Mouse (Mus musculus): ENCODE measurements at regions not wholly inside any gene's neighbourhood (a gene's known extent, or its start where the extent isn't known, plus 50 kb on each side); places are given as distances from the start of the nearest gene placed in this dataset.

DNA sequence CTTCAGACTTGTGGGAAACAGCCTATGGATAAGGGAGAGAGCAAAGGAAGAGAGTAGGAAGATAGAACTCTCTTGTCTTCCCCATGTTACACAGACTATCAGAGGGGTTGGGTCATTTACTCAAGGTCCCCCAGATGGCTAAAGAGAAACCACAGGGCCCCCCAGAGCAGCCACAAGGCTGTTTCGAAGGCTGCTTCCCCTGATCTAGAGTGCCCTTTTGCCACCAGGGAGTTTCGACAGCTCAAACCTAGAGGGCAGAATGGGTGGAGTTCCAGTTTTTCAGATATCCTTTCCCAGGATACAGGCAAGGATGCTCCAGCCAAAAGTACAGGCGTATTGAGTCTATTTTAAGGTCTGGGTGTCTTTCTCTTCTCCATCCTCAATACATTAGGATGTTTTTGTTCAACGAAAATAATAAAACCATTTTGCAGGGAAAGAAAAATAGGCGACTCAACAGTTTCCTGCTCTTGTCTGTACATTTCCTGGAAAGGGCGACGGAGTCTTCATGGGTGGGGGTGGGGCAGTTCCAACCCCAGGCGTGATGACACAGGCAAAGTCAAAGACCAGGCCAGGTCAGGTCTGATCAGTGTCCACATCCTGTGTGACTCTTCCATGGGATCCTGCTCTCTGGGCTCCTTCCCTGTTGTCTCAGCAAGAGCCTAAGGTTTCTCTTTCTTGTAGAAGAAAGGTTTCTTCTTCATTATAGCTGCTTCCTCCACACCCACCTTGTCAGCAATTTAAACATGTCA, 96.9 kb upstream of the Mgme1 start:
- Histone ChIP-seq H3K27me3 (no peaks in the 10 kb centered on the region), H3K4me3 (no peak overlapping the region), H3K4me1 (peaks cover 21% of the 10 kb centered on the region), H3K4me2 (no peak overlapping the region), H3K9ac (no peak overlapping the region), H3K27ac (no peak overlapping the region), H3K9me3 (no peaks in the 10 kb centered on the region), H3K36me3 (no peaks in the 10 kb centered on the region)
- ATAC-seq (ENCODE audit: insufficient number of reproducible peaks, insufficient read depth, low FRiP score, low TSS enrichment, low read depth): no peak
- 82% methylated on average over 8 of the region's 8 CpGs for WGBS

DNA sequence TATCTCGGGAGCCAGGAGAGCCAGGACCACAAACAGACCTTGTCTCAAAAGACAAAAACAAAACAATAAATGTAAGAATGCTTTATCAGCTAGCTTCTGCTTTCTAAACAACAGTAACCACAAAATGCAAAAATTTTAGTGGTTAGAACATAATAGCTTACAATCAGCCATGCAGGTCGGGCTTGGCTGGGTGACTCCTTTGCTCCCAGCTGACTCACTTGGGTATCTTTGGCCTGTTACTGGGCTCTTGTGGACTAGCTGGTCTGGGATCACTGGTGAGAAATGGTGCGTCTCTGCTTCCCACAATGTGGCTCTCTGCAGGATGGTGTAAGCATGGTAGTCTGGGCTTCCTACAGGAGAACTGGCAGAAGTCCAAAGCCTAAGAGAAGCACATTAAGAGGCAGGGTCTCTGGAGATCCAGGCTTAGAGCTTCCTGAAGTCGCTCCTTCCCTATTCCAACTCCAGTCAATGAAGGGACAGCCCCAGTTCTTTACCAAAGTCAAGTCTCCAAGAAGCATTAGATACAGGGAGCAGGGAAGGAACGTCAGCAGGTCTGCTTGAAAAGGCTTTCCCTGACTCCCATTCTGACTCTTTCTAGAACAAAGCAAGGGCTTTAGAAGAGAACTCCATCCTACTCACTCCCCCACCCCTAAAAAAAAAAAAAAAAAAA, 96.0 kb upstream of the Mgme1 start:
- H3K27me3 ChIP-seq: no peaks in the 10 kb centered on the region

DNA sequence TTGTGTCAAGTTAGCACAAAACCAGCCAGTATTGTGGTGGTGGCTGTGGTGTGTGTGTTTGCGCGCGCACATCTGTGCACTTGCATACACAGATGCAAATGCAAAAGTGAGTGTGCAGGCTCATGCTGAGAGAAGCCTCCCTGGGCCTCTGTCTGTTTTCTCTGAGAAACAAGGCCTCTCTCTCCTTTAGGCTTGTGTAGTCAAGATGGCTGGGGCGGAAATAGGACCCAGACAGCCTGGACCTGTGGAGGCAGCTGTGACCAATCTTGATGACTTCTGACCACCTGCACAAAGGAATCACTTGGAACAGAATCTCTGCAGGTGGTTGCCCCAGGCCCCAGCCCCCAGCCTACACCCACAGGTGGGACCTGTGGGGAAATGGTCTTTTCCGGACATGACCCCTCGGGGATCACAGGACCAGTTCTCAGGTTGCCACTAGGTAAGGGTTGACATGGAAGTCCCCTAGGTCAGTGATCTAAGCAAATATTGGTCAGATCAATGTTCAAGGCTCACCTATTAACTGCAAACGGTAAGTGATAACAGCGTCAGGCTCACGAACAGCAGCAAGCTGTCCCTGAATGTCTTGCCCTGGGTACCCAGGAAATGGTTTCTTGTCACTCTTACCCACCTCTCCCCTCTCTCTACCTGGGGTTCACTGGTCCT, 93.8 kb upstream of the Mgme1 start:
- ATAC-seq (ENCODE audit: insufficient number of reproducible peaks, insufficient read depth, low FRiP score, low TSS enrichment, low read depth): no peak
- no peaks in the 10 kb centered on the region for H3K36me3 ChIP-seq
- 89% methylated on average over 9 of the region's 9 CpGs for WGBS

More for the DNA sequence above, 96.0 kb upstream of the Mgme1 start:
- peaks cover 17% of the 10 kb centered on the region for H3K4me1 ChIP-seq
- 78% methylated on average over 5 of the region's 5 CpGs for WGBS
- no peaks in the 10 kb centered on the region for H3K36me3 ChIP-seq
- H3K27ac ChIP-seq: no peak overlapping the region
- no peaks in the 10 kb centered on the region for H3K9me3 ChIP-seq
- H3K4me2 ChIP-seq: no peak overlapping the region
- no peak for ATAC-seq (ENCODE audit: insufficient number of reproducible peaks, insufficient read depth, low FRiP score, low TSS enrichment, low read depth)
- H3K9ac ChIP-seq: no peak overlapping the region
- no peak overlapping the region for H3K4me3 ChIP-seq

GRCm38 (mm10) chr2:144177268-144177667, 93.2 kb upstream of the Mgme1 start:
- H3K4me2 ChIP-seq: no peak overlapping the region
- no peaks in the 10 kb centered on the region for H3K9me3 ChIP-seq
- no peak overlapping the region for H3K27ac ChIP-seq
- no peak overlapping the region for H3K4me3 ChIP-seq
- no peaks in the 10 kb centered on the region for H3K36me3 ChIP-seq
- peaks cover 12% of the 10 kb centered on the region; the same call in 1 of the 2 replicates for H3K4me1 ChIP-seq
- H3K9ac ChIP-seq: no peak overlapping the region
- 44% methylated on average over 6 of the region's 6 CpGs for WGBS
- 0 out of 2 replicates have a peak, but pooled peaks have one; percentile 39 for ATAC-seq (ENCODE audit: insufficient number of reproducible peaks, insufficient read depth, low FRiP score, low TSS enrichment, low read depth)
- no peaks in the 10 kb centered on the region for H3K27me3 ChIP-seq

More for the DNA sequence above, 93.8 kb upstream of the Mgme1 start:
- Histone ChIP-seq H3K9ac (no peak overlapping the region), H3K4me1 (peaks cover 12% of the 10 kb centered on the region; the same call in 1 of the 2 replicates), H3K4me2 (no peak overlapping the region), H3K27me3 (no peaks in the 10 kb centered on the region), H3K4me3 (no peak overlapping the region), H3K9me3 (no peaks in the 10 kb centered on the region), H3K27ac (no peak overlapping the region)

GRCm38 (mm10) chr2:144177920-144178319, 92.5 kb upstream of the Mgme1 start:
- 71% methylated on average over 6 of the region's 6 CpGs for WGBS
- ATAC-seq (ENCODE audit: insufficient number of reproducible peaks, insufficient read depth, low FRiP score, low TSS enrichment, low read depth): no peak
- no peaks in the 10 kb centered on the region for H3K9me3 ChIP-seq
- H3K9ac ChIP-seq: no peak overlapping the region
- H3K4me3 ChIP-seq: no peak overlapping the region
- H3K4me1 ChIP-seq: 0 out of 2 replicates have a peak, but pooled peaks cover 10% of the 10 kb centered on the region
- no peaks in the 10 kb centered on the region for H3K27me3 ChIP-seq
- no peak overlapping the region for H3K4me2 ChIP-seq
- H3K36me3 ChIP-seq: no peaks in the 10 kb centered on the region
- H3K27ac ChIP-seq: no peak overlapping the region

GRCm38 (mm10) chr2:144182108-144182507, 88.4 kb upstream of the Mgme1 start:
- H3K4me1 ChIP-seq: 0 out of 2 replicates have a peak, but pooled peaks cover 4% of the 10 kb centered on the region
- H3K27me3 ChIP-seq: no peaks in the 10 kb centered on the region
- no peak overlapping the region for H3K9ac ChIP-seq
- no peaks in the 10 kb centered on the region for H3K36me3 ChIP-seq
- no peaks in the 10 kb centered on the region for H3K9me3 ChIP-seq
- no peak overlapping the region for H3K27ac ChIP-seq
- H3K4me2 ChIP-seq: no peak overlapping the region
- ATAC-seq (ENCODE audit: insufficient number of reproducible peaks, insufficient read depth, low FRiP score, low TSS enrichment, low read depth): no peak
- H3K4me3 ChIP-seq: no peak overlapping the region
- 72% methylated on average over 5 of the region's 5 CpGs for WGBS

GRCm38 (mm10) chr2:144182542-144182941, 87.9 kb upstream of the Mgme1 start:
- H3K9ac ChIP-seq: no peak overlapping the region
- no peaks in the 10 kb centered on the region for H3K4me1 ChIP-seq
- H3K4me3 ChIP-seq: no peak overlapping the region
- H3K36me3 ChIP-seq: no peaks in the 10 kb centered on the region
- H3K27ac ChIP-seq: no peak overlapping the region
- no peak for ATAC-seq (ENCODE audit: insufficient number of reproducible peaks, insufficient read depth, low FRiP score, low TSS enrichment, low read depth)
- no peak overlapping the region for H3K4me2 ChIP-seq
- no peaks in the 10 kb centered on the region for H3K9me3 ChIP-seq
- WGBS: 78% methylated on average over 7 of the region's 7 CpGs
- H3K27me3 ChIP-seq: no peaks in the 10 kb centered on the region

DNA sequence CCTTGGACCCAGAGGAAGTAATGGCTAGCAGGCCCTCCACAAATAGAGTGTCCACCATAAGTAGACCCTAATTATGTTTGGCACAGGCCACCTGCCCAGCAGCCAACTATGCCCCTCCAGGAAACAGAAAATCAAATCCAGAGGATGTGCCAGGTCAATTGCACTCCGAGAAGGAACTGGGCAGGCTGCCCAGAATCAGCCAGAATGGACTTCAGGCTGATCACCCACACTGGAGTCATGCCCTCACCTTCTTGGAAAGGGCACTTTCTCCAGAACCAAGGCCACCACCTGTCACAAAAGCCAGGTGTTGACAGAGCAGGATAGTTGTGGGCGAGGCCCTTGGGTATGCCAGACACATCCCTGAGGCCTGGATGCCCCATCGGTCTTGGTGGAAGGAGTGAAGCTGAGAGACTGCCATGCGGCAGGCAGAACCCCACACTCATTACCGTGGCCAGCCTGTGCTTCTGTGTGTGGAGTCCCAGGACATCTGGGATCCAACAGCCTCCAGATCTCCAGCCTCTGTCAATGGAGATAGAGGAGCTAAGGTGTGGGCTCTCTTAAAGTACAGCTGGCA, 87.0 kb upstream of the Mgme1 start:
- Histone ChIP-seq H3K4me2 (no peak overlapping the region), H3K9me3 (no peaks in the 10 kb centered on the region), H3K27me3 (no peaks in the 10 kb centered on the region), H3K9ac (no peak overlapping the region), H3K36me3 (no peaks in the 10 kb centered on the region), H3K4me1 (peaks cover 9% of the 10 kb centered on the region), H3K4me3 (no peak overlapping the region), H3K27ac (no peak overlapping the region)
- ATAC-seq (ENCODE audit: insufficient number of reproducible peaks, insufficient read depth, low FRiP score, low TSS enrichment, low read depth): no peak
- WGBS: 75% methylated on average over 5 of the region's 5 CpGs

GRCm38 (mm10) chr2:144185175-144185574, 85.3 kb upstream of the Mgme1 start:
- Histone ChIP-seq H3K9me3 (no peaks in the 10 kb centered on the region), H3K4me3 (no peak overlapping the region), H3K9ac (no peak overlapping the region), H3K4me2 (no peak overlapping the region), H3K4me1 (peaks cover 16% of the 10 kb centered on the region), H3K27me3 (no peaks in the 10 kb centered on the region), H3K27ac (no peak overlapping the region), H3K36me3 (no peaks in the 10 kb centered on the region)
- WGBS: 87% methylated on average over 3 of the region's 3 CpGs
- ATAC-seq (ENCODE audit: insufficient number of reproducible peaks, insufficient read depth, low FRiP score, low TSS enrichment, low read depth): no peak

DNA sequence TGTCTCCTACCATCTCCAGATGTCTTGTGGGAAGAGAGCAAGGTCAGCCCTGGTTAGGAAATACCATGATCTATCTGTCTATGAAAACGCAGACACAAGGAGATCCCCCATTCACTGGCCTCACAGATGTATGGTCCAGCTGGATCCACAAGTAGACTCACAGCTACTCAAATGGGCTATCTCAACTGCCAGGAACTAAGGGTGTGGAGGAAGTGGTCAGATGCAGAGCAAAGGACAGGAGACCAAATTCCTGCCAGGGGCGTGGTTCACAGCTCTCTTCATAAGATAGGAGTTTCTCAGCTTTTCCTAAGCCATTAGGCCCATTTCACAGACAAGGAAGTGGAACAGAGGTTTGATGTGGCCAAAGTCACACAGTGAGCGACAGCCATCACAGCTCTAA, 84.0 kb upstream of the Mgme1 start:
- Histone ChIP-seq H3K9ac (no peak overlapping the region), H3K4me3 (no peak overlapping the region), H3K36me3 (no peaks in the 10 kb centered on the region), H3K4me1 (peaks cover 26% of the 10 kb centered on the region), H3K27me3 (no peaks in the 10 kb centered on the region), H3K9me3 (no peaks in the 10 kb centered on the region), H3K27ac (no peak overlapping the region), H3K4me2 (no peak overlapping the region)
- WGBS: 91% methylated on average over 3 of the region's 3 CpGs
- no peak for ATAC-seq (ENCODE audit: insufficient number of reproducible peaks, insufficient read depth, low FRiP score, low TSS enrichment, low read depth)

GRCm38 (mm10) chr2:144188076-144188475, 82.4 kb upstream of the Mgme1 start:
- Histone ChIP-seq H3K36me3 (no peaks in the 10 kb centered on the region), H3K9ac (no peak overlapping the region), H3K27me3 (no peaks in the 10 kb centered on the region), H3K9me3 (no peaks in the 10 kb centered on the region), H3K4me2 (no peak overlapping the region), H3K4me3 (no peak overlapping the region), H3K27ac (peak overlapping the region; percentile 34; the same call in 1 of the 2 replicates), H3K4me1 (peaks cover 39% of the 10 kb centered on the region)
- WGBS: 28% methylated on average over 3 of the region's 3 CpGs
- ATAC-seq (ENCODE audit: insufficient number of reproducible peaks, insufficient read depth, low FRiP score, low TSS enrichment, low read depth): no peak

All from embryonic facial prominence, embryonic 13.5 days (tissue).